Mouse (Mus musculus) hindbrain, embryonic 15.5 days (tissue): ENCODE results near the gene Rad9b. TPM values are rescaled to one million over a fixed set of nuclear protein-coding genes. Genes with fewer than 3 reads are reported as not detected.

ENCODE experiments used
- ATAC-seq: fragments of 200-750 bp; cut with Nextera tagmentation; 2 replicates; pipeline ENCODE4 v1.8.0; 2017; ENCODE audit warnings: low read depth, moderate number of reproducible peaks, moderate TSS enrichment; ENCODE audit not compliant: low FRiP score
- H3K27ac ChIP-seq: fragments of 300-500 bp; sonication (generic); replicated peaks from 2 replicates; pipeline ENCODE4 v1.5.1; 2015; ENCODE audit warnings: mild to moderate bottlenecking, inconsistent platforms
- H3K27me3 ChIP-seq: fragments of 300-500 bp; sonication (generic); 2 replicates; pipeline ENCODE4 v1.6.1; 2015; ENCODE audit warnings: control low read depth, inconsistent platforms
- H3K36me3 ChIP-seq: fragments of 300-500 bp; sonication (generic); 2 replicates; pipeline ENCODE4 v1.6.1; 2015; ENCODE audit warnings: control low read depth, inconsistent platforms
- H3K4me1 ChIP-seq: fragments of 300-500 bp; sonication (generic); replicated peaks from 2 replicates; pipeline ENCODE4 v1.6.1; 2015; ENCODE audit warnings: control low read depth, inconsistent platforms
- H3K4me2 ChIP-seq: fragments of 300-500 bp; sonication (generic); 2 replicates; pipeline ENCODE4 v1.6.1; 2015; ENCODE audit warnings: moderate library complexity, mild to moderate bottlenecking, inconsistent platforms
- H3K4me3 ChIP-seq: fragments of 300-500 bp; sonication (generic); 2 replicates; pipeline ENCODE4 v1.5.1; 2015; ENCODE audit warnings: mild to moderate bottlenecking, inconsistent platforms
- H3K9ac ChIP-seq: fragments of 300-500 bp; sonication (generic); 2 replicates; pipeline ENCODE4 v1.6.1; 2015; ENCODE audit warnings: inconsistent platforms
- H3K9me3 ChIP-seq: fragments of 300-500 bp; sonication (generic); 2 replicates; pipeline ENCODE4 v1.6.1; 2016; ENCODE audit warnings: control low read depth, inconsistent platforms
- whole genome bisulfite sequencing: fragments of 180-500 bp; shearing (Covaris S2); methylation state at CpG from one replicate; pipeline ENCODE4 v1.1.7; 2015; 5-methylcytosine and 5-hydroxymethylcytosine counted together
- polyA plus RNA-seq: library from polyadenylated mRNA; unstranded; fragments of >200 nt; fragmentation: Nextera tagmentation; extraction: Ambion mirVana; gene quantifications from 2 replicates; pipeline ENCODE4 v1.2.1, GENCODE M21; 2015

Gene Rad9b
- polyA plus RNA-seq, 1 experiment from 2014 or later, result 19.4 TPM

DNA sequence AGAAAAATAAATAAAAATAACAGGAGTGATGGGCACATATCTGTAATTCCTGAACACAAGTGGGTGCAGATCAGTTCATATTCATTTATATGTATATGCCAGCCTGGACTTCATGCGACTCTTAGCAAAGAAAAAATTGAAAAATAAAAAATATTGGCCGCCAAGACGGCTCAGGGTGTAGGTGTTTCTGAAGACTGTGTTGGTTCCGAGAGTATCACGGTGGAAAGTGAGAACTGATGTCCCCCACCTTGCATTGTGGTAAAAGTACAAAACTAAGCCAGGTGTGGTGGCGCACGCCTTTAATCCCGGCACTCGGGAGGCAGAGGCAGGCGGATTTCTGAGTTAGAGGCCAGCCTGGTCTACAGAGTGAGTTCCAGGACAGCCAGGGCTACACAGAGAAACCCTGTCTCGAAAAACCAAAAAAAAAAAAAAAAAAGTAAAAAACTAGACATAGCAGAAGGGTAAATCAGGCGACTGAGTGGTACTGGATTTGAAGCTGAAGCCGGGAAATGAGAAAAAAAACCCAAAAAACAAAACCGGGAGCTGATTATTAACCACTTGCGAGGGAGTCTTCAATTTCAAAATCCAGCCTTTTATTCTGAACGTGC is 37.2 kb upstream of the Rad9b start:
- no peaks in the 10 kb centered on the region for H3K9me3 ChIP-seq
- ATAC-seq, result peak; percentile 49
- peak overlapping the region; percentile 63 for H3K4me3 ChIP-seq
- H3K27me3 ChIP-seq, result no peaks in the 10 kb centered on the region
- H3K4me2 ChIP-seq, result peak overlapping the region; percentile 74
- peak overlapping the region; percentile 72 for H3K27ac ChIP-seq
- H3K9ac ChIP-seq, result no peak overlapping the region
- no peaks in the 10 kb centered on the region for H3K36me3 ChIP-seq
- H3K4me1 ChIP-seq, result peaks cover 16% of the 10 kb centered on the region
- 55% methylated on average over 16 of the region's 16 CpGs for WGBS

GRCm38 (mm10) chr5:122390671-122391070 is 36.6 kb upstream of the Rad9b start:
- Histone ChIP-seq H3K4me2 (no peak overlapping the region), H3K4me3 (no peak overlapping the region), H3K4me1 (peaks cover 16% of the 10 kb centered on the region), H3K27me3 (no peaks in the 10 kb centered on the region), H3K27ac (no peak overlapping the region), H3K9me3 (no peaks in the 10 kb centered on the region), H3K9ac (no peak overlapping the region), H3K36me3 (no peaks in the 10 kb centered on the region)
- ATAC-seq, result no peak

- H3K4me2 ChIP-seq, result no peak overlapping the region
- H3K9me3 ChIP-seq, result no peaks in the 10 kb centered on the region
- no peak overlapping the region for H3K27ac ChIP-seq
- H3K36me3 ChIP-seq, result no peaks in the 10 kb centered on the region
- ATAC-seq, result no peak
- peaks cover 16% of the 10 kb centered on the region for H3K4me1 ChIP-seq
- H3K4me3 ChIP-seq, result no peak overlapping the region
- WGBS, result 92% methylated on average over 5 of the region's 5 CpGs
- no peak overlapping the region for H3K9ac ChIP-seq
- no peaks in the 10 kb centered on the region for H3K27me3 ChIP-seq
These were observed 36.0 kb upstream of the Rad9b start for GRCm38 (mm10) chr5:122390006-122390405.

DNA sequence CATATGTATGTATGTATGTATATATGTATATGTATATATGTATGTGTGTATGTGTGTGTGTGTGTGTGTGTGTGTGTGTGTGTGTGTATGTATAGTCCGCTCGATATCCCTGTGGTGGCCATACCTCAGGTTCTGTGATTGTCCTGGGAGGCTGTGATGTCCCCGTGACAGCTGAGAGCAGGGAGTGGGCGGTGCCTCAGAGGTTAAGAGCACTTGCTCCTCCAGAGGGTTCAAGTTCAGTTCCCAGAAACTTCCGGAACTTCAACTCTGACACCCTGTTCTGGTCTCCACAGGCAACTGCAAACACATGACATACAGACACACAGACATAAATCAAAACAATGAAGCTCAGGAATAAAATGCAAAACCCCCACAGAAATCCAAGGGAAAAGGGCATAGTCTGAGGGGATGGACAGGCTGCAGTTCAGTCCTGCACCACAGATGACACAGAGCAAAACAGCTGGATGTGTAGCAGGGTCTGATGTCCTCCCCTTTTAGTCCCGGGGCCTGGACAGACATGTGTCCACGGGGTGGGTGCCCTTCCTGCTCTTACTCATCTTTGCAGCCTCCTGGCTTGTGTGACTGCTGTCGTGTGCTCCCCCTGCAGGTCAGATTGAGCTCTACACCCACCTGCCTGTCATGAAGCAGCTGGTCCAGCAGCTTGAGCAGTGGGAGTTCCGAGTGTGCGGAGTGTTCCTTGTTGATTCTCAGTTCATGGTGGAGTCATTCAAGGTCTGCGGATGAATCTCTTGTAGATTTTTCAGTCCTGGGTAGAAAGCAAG is 25.5 kb upstream of the Rad9b start:
- H3K36me3 ChIP-seq, result peaks cover 38% of the 10 kb centered on the region
- H3K27me3 ChIP-seq, result no peaks in the 10 kb centered on the region
- no peak overlapping the region for H3K4me3 ChIP-seq
- H3K27ac ChIP-seq, result no peak overlapping the region
- 0 out of 2 replicates have a peak, but pooled peaks have one; percentile 45 for ATAC-seq
- H3K9ac ChIP-seq, result no peak overlapping the region
- no peaks in the 10 kb centered on the region for H3K4me1 ChIP-seq
- no peak overlapping the region for H3K4me2 ChIP-seq
- 56% methylated on average over 11 of the region's 11 CpGs for WGBS
- H3K9me3 ChIP-seq, result no peaks in the 10 kb centered on the region

GRCm38 (mm10) chr5:122378171-122378570 is 24.1 kb upstream of the Rad9b start:
- Histone ChIP-seq H3K36me3 (peaks cover 41% of the 10 kb centered on the region), H3K9ac (no peak overlapping the region), H3K27ac (no peak overlapping the region), H3K4me3 (no peak overlapping the region), H3K4me1 (peaks cover 8% of the 10 kb centered on the region), H3K9me3 (no peaks in the 10 kb centered on the region), H3K27me3 (no peaks in the 10 kb centered on the region), H3K4me2 (no peak overlapping the region)
- WGBS, result 97% methylated on average over 12 of the region's 12 CpGs
- ATAC-seq, result no peak

GRCm38 (mm10) chr5:122377101-122377833 is 23.2 kb upstream of the Rad9b start:
- 86% methylated on average over 4 of the region's 4 CpGs for WGBS
- Histone ChIP-seq H3K27me3 (no peaks in the 10 kb centered on the region), H3K4me1 (peaks cover 13% of the 10 kb centered on the region), H3K27ac (no peak overlapping the region), H3K4me3 (no peak overlapping the region), H3K9me3 (no peaks in the 10 kb centered on the region), H3K36me3 (peaks cover 41% of the 10 kb centered on the region), H3K4me2 (no peak overlapping the region), H3K9ac (no peak overlapping the region)
- ATAC-seq, result no peak

DNA sequence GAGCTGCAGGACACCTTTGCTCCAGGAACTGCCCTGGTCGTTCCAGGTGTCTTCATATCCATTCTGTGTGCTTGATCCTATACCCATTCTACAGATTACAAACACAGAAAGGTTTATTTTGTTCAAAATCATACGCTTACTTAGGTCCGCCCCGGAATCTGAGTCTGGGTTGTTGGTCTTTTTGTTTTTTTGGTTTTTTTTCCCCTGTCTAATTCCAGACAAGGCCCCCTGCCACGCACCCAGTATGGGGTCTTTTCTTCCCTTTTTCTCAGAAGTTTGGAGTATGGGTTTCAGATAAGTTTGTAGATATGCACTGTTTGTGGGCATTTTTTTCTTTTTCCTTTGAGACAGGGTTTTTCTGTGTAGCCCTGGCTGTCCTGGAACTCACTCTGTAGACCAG is 18.8 kb upstream of the Rad9b start:
- Histone ChIP-seq H3K4me3 (peak overlapping the region; percentile 88), H3K27ac (peak overlapping the region; percentile 98), H3K36me3 (peaks cover 25% of the 10 kb centered on the region), H3K27me3 (no peaks in the 10 kb centered on the region), H3K9me3 (no peaks in the 10 kb centered on the region), H3K9ac (peak overlapping the region; percentile 78), H3K4me1 (peaks cover 30% of the 10 kb centered on the region), H3K4me2 (peak overlapping the region; percentile 66)
- WGBS, result 8% methylated on average over 5 of the region's 5 CpGs
- ATAC-seq, result no peak

DNA sequence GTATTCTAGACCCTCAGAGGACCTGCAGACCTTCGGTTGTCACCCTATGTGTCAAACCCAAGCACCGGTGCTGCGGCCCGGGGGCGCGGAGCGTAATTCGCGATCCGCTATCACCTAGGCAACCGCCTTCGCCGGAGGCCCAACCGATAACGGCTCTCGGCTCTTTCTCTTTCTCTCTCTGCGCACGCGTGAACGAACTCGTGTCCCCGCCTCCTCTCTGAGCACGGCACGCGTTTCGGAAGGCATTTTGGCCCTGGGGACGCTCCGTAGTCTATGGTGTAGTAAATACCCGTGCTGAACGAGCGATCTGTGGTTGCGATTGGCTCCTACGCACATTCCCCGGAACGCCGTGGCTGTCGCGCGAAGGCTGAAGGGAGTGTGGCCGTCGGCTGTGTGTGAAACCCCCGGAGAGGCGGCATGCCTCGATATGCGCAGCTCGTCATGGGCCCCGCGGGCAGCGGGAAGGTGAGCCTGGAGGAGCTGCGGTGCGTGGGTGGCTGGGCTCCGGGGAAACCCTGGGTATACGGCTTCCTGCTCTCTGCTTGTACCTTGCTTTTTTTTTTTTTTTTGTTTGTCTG is 18.2 kb upstream of the Rad9b start, which contains the start of gene Fam216a:
Gene Fam216a (minus strand): TSS at position 173 of the 578 bp plus-strand sequence.
- Histone ChIP-seq H3K36me3 (peaks cover 31% of the 10 kb centered on the region), H3K4me2 (peak within 1 kb of the TSS; percentile 66), H3K9ac (peak within 1 kb of the TSS; percentile 87), H3K27ac (peak within 1 kb of the TSS; percentile 98), H3K4me1 (peaks cover 30% of the 10 kb centered on the region), H3K4me3 (peak within 1 kb of the TSS; percentile 88), H3K9me3 (no peaks in the 10 kb centered on the region), H3K27me3 (no peaks in the 10 kb centered on the region)
- under 1% methylated on average over 53 of the region's 53 CpGs for WGBS
- ATAC-seq, result peak; percentile 96

DNA sequence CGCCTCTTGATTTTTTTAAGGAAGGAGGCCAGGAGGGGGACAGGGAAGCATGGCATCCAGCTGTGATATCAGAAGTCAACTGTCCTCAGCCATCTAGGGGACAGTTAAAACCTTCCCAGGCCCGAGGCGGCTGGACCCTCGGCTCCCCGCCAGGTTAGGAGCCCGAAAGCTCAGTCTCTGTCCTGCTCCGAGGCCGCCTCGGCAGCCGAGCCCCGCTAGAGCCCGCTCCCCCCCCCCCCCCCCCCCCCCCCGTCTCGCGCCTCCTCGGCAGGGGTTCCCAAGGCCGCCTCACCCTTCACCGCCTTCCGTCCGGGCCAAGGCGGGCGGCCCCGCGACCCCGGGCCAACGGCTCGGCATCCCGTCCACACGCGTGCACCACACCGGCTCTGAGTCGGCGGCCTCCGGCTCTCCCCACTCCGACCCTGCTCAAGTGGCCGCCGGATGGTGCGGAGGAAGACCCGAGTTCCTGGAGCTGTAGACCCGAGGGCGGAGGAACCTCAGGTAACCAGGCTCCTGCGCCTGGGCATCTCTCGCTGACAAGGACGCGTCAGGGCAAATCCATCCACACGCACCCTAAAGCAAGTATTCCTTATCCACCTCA is 17.7 kb upstream of the Rad9b start, which contains the start of gene Gpn3:
Gene Gpn3 (plus strand): TSS at position 286 of the 601 bp plus-strand sequence.
- peak within 1 kb of the TSS; percentile 98 for H3K27ac ChIP-seq
- under 1% methylated on average over 38 of the region's 46 CpGs for WGBS
- peak; percentile 75 for ATAC-seq

GRCm38 (mm10) chr5:122354492-122355067 is 547 bp upstream of the Rad9b start:
- H3K4me2 ChIP-seq, result peak overlapping the region; percentile 70
- H3K27ac ChIP-seq, result peak overlapping the region; percentile 91
- peaks cover 18% of the 10 kb centered on the region for H3K4me1 ChIP-seq
- WGBS, result under 1% methylated on average over 51 of the region's 57 CpGs
- H3K9me3 ChIP-seq, result no peaks in the 10 kb centered on the region
- peak; percentile 83 for ATAC-seq
- no peaks in the 10 kb centered on the region for H3K36me3 ChIP-seq
- H3K9ac ChIP-seq, result peak overlapping the region; percentile 79
- H3K4me3 ChIP-seq, result peak overlapping the region; percentile 71
- H3K27me3 ChIP-seq, result no peaks in the 10 kb centered on the region

More for the DNA sequence above, 17.7 kb upstream of the Rad9b start, which contains the start of gene Gpn3:
- peaks cover 30% of the 10 kb centered on the region for H3K4me1 ChIP-seq
- peaks cover 37% of the 10 kb centered on the region for H3K36me3 ChIP-seq
- peak within 1 kb of the TSS; percentile 87 for H3K9ac ChIP-seq
- H3K9me3 ChIP-seq, result no peaks in the 10 kb centered on the region
- H3K4me2 ChIP-seq, result peak within 1 kb of the TSS; percentile 66
- peak within 1 kb of the TSS; percentile 88 for H3K4me3 ChIP-seq
- no peaks in the 10 kb centered on the region for H3K27me3 ChIP-seq

- Histone ChIP-seq H3K36me3 (no peaks in the 10 kb centered on the region), H3K4me2 (no peak overlapping the region), H3K4me3 (no peak overlapping the region), H3K9me3 (no peaks in the 10 kb centered on the region), H3K4me1 (no peaks in the 10 kb centered on the region), H3K27me3 (no peaks in the 10 kb centered on the region), H3K9ac (no peak overlapping the region), H3K27ac (no peak overlapping the region)
- no peak for ATAC-seq
- 81% methylated on average over 4 of the region's 4 CpGs for WGBS
These were observed 8.3 kb downstream of the Rad9b start for GRCm38 (mm10) chr5:122345777-122346176.
